Mouse (Mus musculus) splenic B cell, adult 2 months (primary cell): ENCODE data around the gene Tuba3a.

Source experiments
- DNase-seq: peaks from one replicate; pipeline ENCODE4 v3.0.0-alpha.2; 2011; ENCODE audit warnings: low read depth, low spot score
- H3K27me3 ChIP-seq: 2 replicates; pipeline ENCODE4 v1.6.1; 2012; ENCODE audit warnings: mild to moderate bottlenecking, low read length, moderate library complexity, mixed read lengths; ENCODE audit not compliant: control insufficient read depth, poor library complexity, insufficient read depth, severe bottlenecking
- H3K36me3 ChIP-seq: 2 replicates; pipeline ENCODE4 v1.6.1; 2012; ENCODE audit warnings: mild to moderate bottlenecking, low read length, moderate library complexity, mixed read lengths; ENCODE audit not compliant: control insufficient read depth, poor library complexity, insufficient read depth, severe bottlenecking

Gene Tuba3a

GRCm38 (mm10) chr6:125285890-125286289 lies at the start of gene Tuba3a:
Tuba3a (minus strand) TSS chr6:125286042.
- Histone ChIP-seq H3K27me3 (no peaks in the 10 kb centered on the region), H3K36me3 (no peaks in the 10 kb centered on the region)
- no peak for DNase-seq

GRCm38 (mm10) chr6:125334356-125334755 lies 48.5 kb upstream of the Tuba3a start:
- Histone ChIP-seq H3K27me3 (no peaks in the 10 kb centered on the region), H3K36me3 (no peaks in the 10 kb centered on the region)
- DNase-seq: no peak

DNA sequence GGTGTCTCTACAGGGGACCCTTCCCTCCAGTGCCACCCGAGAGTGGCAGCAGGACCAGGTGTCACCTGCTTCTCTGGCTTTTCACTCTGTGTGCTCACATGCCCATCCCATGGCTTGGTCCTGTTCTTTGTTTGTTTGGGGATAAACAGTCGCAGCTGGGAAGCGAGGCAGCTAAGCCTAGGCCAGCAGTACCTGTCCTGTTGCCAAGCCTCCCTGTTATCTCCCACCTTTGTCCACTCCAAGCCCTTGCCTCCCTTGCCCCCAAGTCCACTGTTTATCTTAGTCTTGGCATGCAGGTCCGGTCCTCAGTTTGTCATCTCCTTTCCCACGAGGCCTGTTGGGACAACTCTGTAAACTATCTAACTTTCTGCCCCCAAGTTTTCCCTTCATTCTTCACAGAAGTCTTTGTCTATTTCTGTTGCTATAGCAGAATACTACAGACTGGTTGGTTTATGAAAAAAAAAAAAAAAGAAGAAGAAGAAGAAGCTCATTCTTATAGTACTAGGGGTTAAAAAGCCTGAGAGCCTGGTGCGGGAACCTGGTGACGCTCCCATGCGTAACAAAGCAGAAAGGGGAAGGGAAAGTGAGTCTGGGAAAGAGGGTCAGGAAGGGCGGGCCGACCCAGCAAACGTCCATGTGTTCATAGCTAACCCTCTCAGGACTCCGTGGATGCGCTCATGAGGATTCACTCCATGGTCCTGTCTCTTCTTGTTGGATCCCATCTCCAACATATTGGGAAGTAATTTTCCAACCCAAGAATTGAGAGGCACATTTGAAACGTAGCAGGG lies 47.5 kb upstream of the Tuba3a start:
- no peak for DNase-seq
- Histone ChIP-seq H3K36me3 (no peaks in the 10 kb centered on the region), H3K27me3 (no peaks in the 10 kb centered on the region)

DNA sequence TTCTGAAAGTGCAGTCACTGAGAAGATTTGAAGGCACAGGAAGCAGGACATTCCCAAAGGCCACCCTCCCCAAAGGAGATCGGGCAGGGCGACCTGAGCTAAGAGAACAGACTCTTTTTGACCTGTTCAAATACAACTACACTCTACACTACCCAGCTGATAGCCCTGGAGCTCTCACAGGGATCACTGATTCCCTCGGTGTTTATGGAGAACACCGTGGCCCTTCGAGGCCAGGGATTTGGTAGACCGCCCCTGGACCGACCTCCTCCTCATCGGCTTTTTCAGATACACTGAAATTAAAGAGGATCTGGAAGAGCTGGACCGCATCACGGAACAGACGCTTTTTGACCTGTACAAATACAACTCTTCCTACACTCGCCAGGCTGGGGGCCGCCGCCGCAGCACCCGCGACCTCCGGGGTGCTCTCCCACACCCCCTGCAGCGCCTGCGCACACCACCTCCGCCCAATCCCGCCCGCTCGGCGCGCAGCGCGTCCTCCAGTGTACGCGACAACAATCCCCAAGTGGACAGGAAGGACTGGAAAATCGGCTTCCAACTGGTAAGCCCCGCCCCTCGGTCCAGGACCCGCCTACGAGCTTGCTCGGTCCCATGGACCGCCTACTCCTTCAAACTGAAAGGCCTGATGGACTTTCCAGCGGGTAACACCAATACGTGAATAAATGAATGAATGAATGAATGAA lies 44.9 kb upstream of the Tuba3a start:
- Histone ChIP-seq H3K27me3 (no peaks in the 10 kb centered on the region), H3K36me3 (no peaks in the 10 kb centered on the region)
- DNase-seq: no peak

- H3K36me3 ChIP-seq: no peaks in the 10 kb centered on the region
- peak; percentile 42 for DNase-seq
- no peaks in the 10 kb centered on the region for H3K27me3 ChIP-seq
Observed at GRCm38 (mm10) chr6:125328243-125328642, 42.4 kb upstream of the Tuba3a start.

GRCm38 (mm10) chr6:125325337-125325736 lies 39.5 kb upstream of the Tuba3a start:
- Histone ChIP-seq H3K36me3 (no peaks in the 10 kb centered on the region), H3K27me3 (no peaks in the 10 kb centered on the region)
- no peak for DNase-seq

DNA sequence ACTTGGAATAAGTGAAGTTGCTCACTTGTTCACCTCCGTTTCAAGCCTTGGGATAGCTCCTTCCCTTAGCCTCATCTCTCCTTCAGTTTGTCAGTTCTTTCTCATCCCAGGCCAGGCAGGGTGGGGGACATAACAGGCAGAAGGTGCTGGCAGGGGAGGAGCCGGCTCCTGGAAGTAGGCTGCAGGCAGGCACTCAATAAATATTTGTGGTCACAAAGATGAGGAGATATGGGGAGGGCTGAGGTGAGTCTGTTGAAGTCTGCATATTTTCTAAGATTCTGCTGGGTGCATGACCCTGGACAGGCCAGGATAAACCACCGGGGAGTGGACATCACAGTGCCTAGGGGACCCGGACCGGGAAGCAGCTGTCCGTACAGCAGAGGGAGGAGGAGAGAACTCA lies 37.7 kb upstream of the Tuba3a start:
- no peaks in the 10 kb centered on the region for H3K27me3 ChIP-seq
- no peak for DNase-seq

GRCm38 (mm10) chr6:125322794-125323193 lies 37.0 kb upstream of the Tuba3a start:
- no peak for DNase-seq
- no peaks in the 10 kb centered on the region for H3K27me3 ChIP-seq
- H3K36me3 ChIP-seq: no peaks in the 10 kb centered on the region

More for the DNA sequence above, 37.7 kb upstream of the Tuba3a start:
- no peaks in the 10 kb centered on the region for H3K36me3 ChIP-seq

DNA sequence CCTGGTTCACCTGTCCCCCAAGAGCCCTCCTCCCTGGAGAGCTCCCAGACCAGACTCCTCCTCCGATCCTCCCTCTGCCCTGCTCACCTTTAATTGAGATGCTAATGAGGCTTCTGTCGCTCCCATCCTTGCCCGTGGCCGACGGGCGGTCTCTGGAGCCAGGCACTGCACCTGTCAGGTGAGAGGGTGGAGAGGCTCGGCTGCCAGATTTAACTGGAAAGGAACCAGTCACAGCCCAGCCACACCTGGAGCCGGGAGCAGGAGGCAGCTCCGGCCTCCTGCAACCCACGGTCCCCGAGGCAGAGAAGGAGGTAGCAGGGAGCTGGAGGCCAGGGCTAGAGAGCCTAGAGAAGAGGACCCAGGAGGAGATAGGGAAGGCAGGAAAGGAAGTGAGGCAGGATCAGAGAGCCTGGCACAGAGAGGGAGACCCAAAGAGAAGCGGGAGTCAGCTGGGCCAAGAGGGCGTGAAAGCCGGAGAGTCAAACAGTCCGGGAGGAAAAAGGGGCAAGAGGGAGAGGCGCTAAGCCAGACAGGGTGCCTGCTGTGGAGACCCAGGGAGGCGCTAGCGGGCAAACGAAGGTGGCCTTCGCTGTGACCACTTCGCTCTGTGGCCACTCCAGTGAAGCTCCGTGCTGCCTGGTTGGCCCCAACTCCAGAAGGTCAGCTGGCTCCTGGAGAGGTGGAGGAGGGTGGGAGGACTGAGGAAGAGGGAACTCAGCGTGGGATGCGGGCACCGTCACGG lies 35.4 kb upstream of the Tuba3a start:
- Histone ChIP-seq H3K36me3 (no peaks in the 10 kb centered on the region), H3K27me3 (no peaks in the 10 kb centered on the region)
- DNase-seq: no peak

DNA sequence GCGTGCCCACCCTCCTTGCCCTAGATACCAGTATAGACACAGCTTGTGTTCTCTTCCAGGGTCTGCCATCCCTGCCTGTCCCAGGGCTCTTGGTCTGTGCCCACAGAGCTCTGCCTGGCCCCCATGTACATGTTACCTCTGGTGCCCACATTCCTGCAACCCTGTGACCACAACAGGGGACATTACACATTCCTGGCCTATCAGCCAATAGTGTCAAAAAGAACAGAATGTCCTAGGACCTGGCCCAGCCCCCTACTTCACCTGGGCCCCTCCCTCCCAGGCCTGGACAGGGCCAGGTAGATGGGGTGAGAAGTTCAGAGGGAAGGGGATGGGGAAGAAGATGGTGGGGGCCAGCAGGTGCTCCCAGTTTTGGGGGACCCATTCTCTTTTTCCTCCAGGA lies 34.5 kb upstream of the Tuba3a start, which contains the start of gene Scnn1a:
Gene Scnn1a, plus strand, starts transcription at position 337 of the 400 bp plus-strand sequence.
- H3K27me3 ChIP-seq: no peaks in the 10 kb centered on the region
- no peaks in the 10 kb centered on the region for H3K36me3 ChIP-seq
- DNase-seq: no peak

DNA sequence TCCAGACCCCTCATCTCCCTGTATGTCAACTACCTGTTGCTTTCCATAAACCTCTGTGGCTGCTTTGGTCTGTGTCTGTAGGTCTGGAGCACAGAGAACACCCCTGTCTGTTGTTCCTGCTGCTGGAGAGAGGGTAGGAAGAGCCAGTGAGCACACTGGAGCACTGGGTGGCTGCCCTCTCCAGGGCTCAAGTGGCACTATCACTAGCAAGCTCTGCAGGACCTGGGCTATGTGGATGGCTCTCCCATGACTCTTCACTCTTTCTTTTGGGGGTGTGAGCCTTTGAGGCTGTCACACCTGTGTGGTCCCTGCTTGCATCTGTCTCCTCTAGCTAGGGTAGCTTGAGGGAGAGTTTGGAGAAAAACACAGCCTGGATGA lies 34.1 kb upstream of the Tuba3a start:
- no peaks in the 10 kb centered on the region for H3K36me3 ChIP-seq
- DNase-seq: no peak
- no peaks in the 10 kb centered on the region for H3K27me3 ChIP-seq

DNA sequence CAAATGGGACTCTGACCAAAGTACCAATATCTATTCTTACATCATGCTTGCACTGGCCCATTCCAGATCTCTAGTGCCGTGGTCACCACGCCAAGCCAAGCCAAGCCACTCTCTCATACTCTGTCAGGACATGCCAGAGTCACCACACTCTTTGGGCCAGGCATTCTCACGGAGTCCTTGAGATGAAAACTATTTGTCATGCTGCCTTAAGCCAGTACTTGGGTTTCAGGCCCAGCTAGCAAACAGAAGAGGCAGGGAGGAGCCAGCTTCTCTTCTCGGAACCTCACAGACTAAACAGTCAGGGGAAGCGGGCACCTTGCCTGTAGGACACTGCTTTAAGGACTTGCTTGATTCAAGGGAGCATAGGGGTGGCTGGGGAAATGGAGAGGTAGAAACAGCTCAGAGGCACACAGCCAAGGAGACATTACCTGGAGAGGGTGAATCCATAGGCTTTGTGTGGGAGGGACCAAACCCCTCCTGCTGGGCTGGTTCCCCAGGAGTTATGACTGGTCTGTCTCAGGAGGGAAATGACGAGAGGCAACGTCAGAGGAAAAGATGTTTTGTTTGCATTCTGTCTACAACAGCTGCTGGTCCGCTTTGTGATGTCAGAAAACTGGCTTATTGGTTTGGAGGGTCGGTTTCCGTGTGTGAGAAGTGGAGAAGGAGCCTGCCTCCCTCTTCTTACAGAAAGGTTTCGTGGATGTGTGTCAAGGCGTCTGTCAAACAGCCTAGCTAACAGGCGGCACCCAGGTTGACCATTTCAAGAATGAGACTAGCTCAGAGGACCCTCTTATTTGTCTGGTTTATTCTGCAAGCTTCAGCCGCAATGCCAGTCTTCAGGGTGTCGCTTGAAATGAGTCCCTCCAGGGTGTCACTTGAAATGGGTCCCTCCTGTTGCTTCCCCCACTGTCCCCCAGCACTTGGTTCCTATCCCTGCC lies 33.4 kb upstream of the Tuba3a start:
- H3K27me3 ChIP-seq: no peaks in the 10 kb centered on the region
- no peaks in the 10 kb centered on the region for H3K36me3 ChIP-seq
- DNase-seq: no peak

DNA sequence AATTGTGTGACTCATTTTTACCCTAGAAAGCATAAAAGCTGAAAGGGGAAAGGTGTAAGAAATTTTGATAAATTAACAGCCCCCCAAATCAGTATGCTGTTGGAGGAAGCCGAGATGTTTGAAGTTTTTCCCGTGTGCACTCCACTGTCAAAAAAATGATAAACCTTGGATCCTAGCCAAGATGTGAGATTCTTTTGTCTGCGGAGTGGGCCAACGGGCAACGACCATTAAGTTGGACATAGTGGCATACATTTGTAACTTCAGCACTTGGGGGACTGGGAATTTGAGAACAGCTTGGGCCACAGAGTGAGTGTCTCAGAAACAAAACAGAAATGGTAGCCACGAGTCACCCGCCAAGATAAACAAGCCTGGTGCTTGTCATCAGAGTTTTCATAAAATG lies 31.2 kb upstream of the Tuba3a start:
- no peak for DNase-seq
- H3K36me3 ChIP-seq: no peaks in the 10 kb centered on the region
- H3K27me3 ChIP-seq: no peaks in the 10 kb centered on the region

DNA sequence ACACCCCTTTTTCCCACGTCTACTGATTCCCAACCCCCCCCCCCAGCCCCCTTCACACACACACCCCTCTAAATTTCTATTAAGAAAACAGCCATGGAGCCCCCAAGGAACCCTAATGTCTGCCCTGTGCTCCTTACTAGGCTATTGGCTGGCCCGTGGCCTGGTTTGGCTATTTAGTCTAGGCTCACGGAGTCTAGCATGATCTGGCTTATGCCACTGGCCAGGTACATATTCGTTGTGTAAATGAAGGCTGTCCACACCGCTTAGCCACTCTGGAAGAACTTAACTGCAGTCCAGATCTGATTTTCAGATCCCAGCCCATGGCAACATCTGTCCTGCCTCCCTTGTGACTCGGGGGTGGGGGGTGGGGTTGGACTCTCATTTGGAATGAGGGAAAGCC lies 28.9 kb upstream of the Tuba3a start:
- Histone ChIP-seq H3K36me3 (no peaks in the 10 kb centered on the region), H3K27me3 (no peaks in the 10 kb centered on the region)
- no peak for DNase-seq
